Mouse (Mus musculus) C2C12 (cell line): ENCODE results near the gene Olfm1. TPM values are rescaled to one million over a fixed set of nuclear protein-coding genes. Genes with fewer than 3 reads are reported as not detected.

ENCODE experiments used
- H3K27me3 ChIP-seq: one replicate; pipeline ENCODE4 v1.6.1; 2011; ENCODE audit not compliant: control insufficient read depth, insufficient read depth, insufficient read length
- H3K36me3 ChIP-seq: one replicate; pipeline ENCODE4 v1.6.1; 2011; ENCODE audit not compliant: control insufficient read depth, insufficient read depth
- H3K4me3 ChIP-seq: one replicate; pipeline ENCODE4 v1.5.1; 2011; ENCODE audit warnings: mild to moderate bottlenecking, control low read depth; ENCODE audit not compliant: poor library complexity, insufficient read depth, severe bottlenecking
- H3K79me2 ChIP-seq: one replicate; pipeline ENCODE4 v1.6.1; 2011; ENCODE audit not compliant: control insufficient read depth, insufficient read depth
- H3K79me3 ChIP-seq: one replicate; pipeline ENCODE4 v1.6.1; 2011; ENCODE audit warnings: low read depth, control low read depth
- H3ac ChIP-seq: one replicate; pipeline ENCODE3; 2011; ENCODE audit warnings: low read depth; ENCODE audit not compliant: control insufficient read depth, insufficient read length
- CEBPB ChIP-seq: IDR thresholded peaks from one replicate; pipeline ENCODE4 v1.6.1; 2011; ENCODE audit warnings: low read depth, mild to moderate bottlenecking, control low read depth, moderate library complexity
- CTCF ChIP-seq: IDR thresholded peaks from one replicate; pipeline ENCODE4 v1.5.1; 2011; ENCODE audit not compliant: control insufficient read depth, insufficient read depth, insufficient read length
- FOSL1 ChIP-seq: IDR thresholded peaks from one replicate; pipeline ENCODE4 v1.8.0; 2011; ENCODE audit warnings: mild to moderate bottlenecking, low read length; ENCODE audit not compliant: poor library complexity, insufficient read depth, severe bottlenecking
- MAX ChIP-seq: IDR thresholded peaks from one replicate; pipeline ENCODE4 v1.6.1; 2011; ENCODE audit warnings: mild to moderate bottlenecking, control low read depth
- MYOD1 ChIP-seq: IDR thresholded peaks from one replicate; pipeline ENCODE4 v1.6.1; 2011; ENCODE audit warnings: low read depth; ENCODE audit not compliant: control insufficient read depth, insufficient read length
- MYOG ChIP-seq: IDR thresholded peaks from one replicate; pipeline ENCODE4 v1.6.1; 2011; ENCODE audit not compliant: control insufficient read depth, insufficient read length; ENCODE audit errors: extremely low read depth
- USF1 ChIP-seq: IDR thresholded peaks from one replicate; pipeline ENCODE4 v1.6.1; 2011; ENCODE audit warnings: low read depth, mild to moderate bottlenecking, control low read depth, moderate library complexity
- polyA plus RNA-seq: library from polyadenylated mRNA; unstranded; fragments of >200 nt; fragmentation: generic; extraction: Trizol; gene quantifications from one replicate; pipeline ENCODE4 v1.2.1, GENCODE M21; 2012; ENCODE audit warnings: missing spikeins

Olfm1 gene
- polyA plus RNA-seq, 1 experiment = 55.2 TPM

GRCm38 (mm10) chr2:28205870-28206421 lies 13.2 kb downstream of the Olfm1 start:
- Histone ChIP-seq H3ac (peak overlapping the region; percentile 74), H3K4me3 (peak overlapping the region; percentile 59), H3K27me3 (peaks cover 4% of the 10 kb centered on the region), H3K79me2 (peaks cover 25% of the 10 kb centered on the region), H3K36me3 (peaks cover 27% of the 10 kb centered on the region), H3K79me3 (peaks cover 5% of the 10 kb centered on the region)
- no peak for TF ChIP-seq CEBPB
- TF ChIP-seq CTCF = no peak
- TF ChIP-seq MYOG = no peak
- no peak for TF ChIP-seq MAX
- TF ChIP-seq FOSL1 = no peak
- no peak for TF ChIP-seq MYOD1
- TF ChIP-seq USF1 = no peak

GRCm38 (mm10) chr2:28206472-28206871 lies 13.7 kb downstream of the Olfm1 start:
- Histone ChIP-seq H3K27me3 (peaks cover under 1% of the 10 kb centered on the region), H3ac (peak overlapping the region; percentile 19), H3K79me3 (peaks cover 5% of the 10 kb centered on the region), H3K36me3 (peaks cover 27% of the 10 kb centered on the region), H3K4me3 (peak overlapping the region; percentile 59), H3K79me2 (peaks cover 25% of the 10 kb centered on the region)
- TF ChIP-seq MYOG = no peak
- TF ChIP-seq FOSL1 = no peak
- no peak for TF ChIP-seq CTCF
- TF ChIP-seq USF1 = no peak
- no peak for TF ChIP-seq MYOD1
- no peak for TF ChIP-seq CEBPB
- TF ChIP-seq MAX = no peak

- Histone ChIP-seq H3K79me3 (peaks cover 5% of the 10 kb centered on the region), H3K79me2 (peaks cover 25% of the 10 kb centered on the region), H3K27me3 (no peaks in the 10 kb centered on the region), H3K4me3 (no peak overlapping the region), H3ac (no peak overlapping the region), H3K36me3 (peaks cover 27% of the 10 kb centered on the region)
- TF ChIP-seq FOSL1 = no peak
- TF ChIP-seq MYOD1 = no peak
- no peak for TF ChIP-seq CEBPB
- TF ChIP-seq CTCF = no peak
- no peak for TF ChIP-seq USF1
- TF ChIP-seq MYOG = no peak
- no peak for TF ChIP-seq MAX
These were observed 14.5 kb downstream of the Olfm1 start for GRCm38 (mm10) chr2:28207200-28207750.

- Histone ChIP-seq H3ac (no peak overlapping the region), H3K27me3 (no peaks in the 10 kb centered on the region), H3K4me3 (no peak overlapping the region), H3K79me3 (peaks cover 5% of the 10 kb centered on the region), H3K79me2 (peaks cover 25% of the 10 kb centered on the region), H3K36me3 (peaks cover 37% of the 10 kb centered on the region)
- no peak for TF ChIP-seq MAX
These were observed 15.4 kb downstream of the Olfm1 start for GRCm38 (mm10) chr2:28208130-28208745.

GRCm38 (mm10) chr2:28209211-28209610 lies 16.4 kb downstream of the Olfm1 start:
- TF ChIP-seq CTCF = no peak
- TF ChIP-seq CEBPB = no peak
- no peak for TF ChIP-seq MYOD1
- TF ChIP-seq FOSL1 = no peak
- no peak for TF ChIP-seq MYOG
- no peak for TF ChIP-seq MAX
- no peak for TF ChIP-seq USF1
- Histone ChIP-seq H3K79me2 (peaks cover 25% of the 10 kb centered on the region), H3K4me3 (no peak overlapping the region), H3ac (no peak overlapping the region), H3K79me3 (peaks cover 5% of the 10 kb centered on the region), H3K27me3 (no peaks in the 10 kb centered on the region), H3K36me3 (peaks cover 46% of the 10 kb centered on the region)

GRCm38 (mm10) chr2:28209653-28210052 lies 16.9 kb downstream of the Olfm1 start:
- Histone ChIP-seq H3ac (no peak overlapping the region), H3K79me2 (peaks cover 25% of the 10 kb centered on the region), H3K4me3 (no peak overlapping the region), H3K36me3 (peaks cover 51% of the 10 kb centered on the region), H3K79me3 (peaks cover 5% of the 10 kb centered on the region), H3K27me3 (no peaks in the 10 kb centered on the region)
- no peak for TF ChIP-seq MAX
